In genomic region chr14:121612926-121613325, GRCm38 (mm10) we compare ENCODE assay signal across 21 mouse cellular contexts.
DNase-seq lines count a peak whose midpoint lies in the region; ATAC-seq and TF ChIP-seq lines count a peak whose summit lies in the region.
"Had no signal": no experiment of that assay in that cellular context is flagged by ENCODE, and none has a peak within 500 bp of the region (broad histone marks: within the 10 kb centered on the region; RNA-seq: fewer than 3 reads in every experiment).

No protein-coding gene starts in this region.

- H3K9me3 ChIP-seq in heart, embryonic 10.5 days, result no peaks in the 10 kb centered on the region
- H3K9me3 ChIP-seq in hindbrain, postnatal 0 days (ENCODE audit: low read length), result no peaks in the 10 kb centered on the region
- no peaks in the 10 kb centered on the region for H3K9me3 ChIP-seq in hindbrain, embryonic 12.5 days (replicated peaks)
- no peaks in the 10 kb centered on the region for H3K9me3 ChIP-seq in MEL (replicated peaks; ENCODE audit: insufficient read depth, low read length)
- H3K9me3 ChIP-seq: embryonic facial prominence, embryonic 12.5 days; embryonic facial prominence, embryonic 15.5 days; forebrain, embryonic 12.5 days had no signal

- no peak for TF ChIP-seq RAD21 in MEL (IDR thresholded peaks at IDR 0.05; ENCODE audit: low read depth, low read length)

- H3K4me3 ChIP-seq in heart, embryonic 10.5 days, result no peak overlapping the region
- H3K4me3 ChIP-seq in hindbrain, postnatal 0 days (ENCODE audit: low read length), result no peak overlapping the region
- no peak overlapping the region for H3K4me3 ChIP-seq in hindbrain, embryonic 12.5 days
- no peak overlapping the region for H3K4me3 ChIP-seq in MEL (ENCODE audit: control insufficient read depth in 1 of 2, insufficient read depth in 1 of 2, low read depth in 2 of 2, low read length in 2 of 2)
- H3K4me3 ChIP-seq: embryonic facial prominence, embryonic 12.5 days; embryonic facial prominence, embryonic 15.5 days; forebrain, embryonic 12.5 days; heart, adult 2 months had no signal

- no peak for TF ChIP-seq CTCF in hindbrain, postnatal 0 days (IDR thresholded peaks at IDR 0.05; ENCODE audit: low read depth)
- TF ChIP-seq CTCF in MEL (IDR thresholded peaks at IDR 0.05 in 2 of 3, conservative IDR thresholded peaks at IDR 0.05 in 1 of 3; ENCODE audit: control insufficient read depth in 1 of 3, insufficient read depth in 1 of 3, low read depth in 2 of 3, low read length in 3 of 3, poor library complexity in 1 of 3, severe bottlenecking in 1 of 3), result no peak

- no peaks in the 10 kb centered on the region for H3K79me2 ChIP-seq in MEL (ENCODE audit: control insufficient read depth, insufficient read depth, low read length, poor library complexity)

- H3K4me1 ChIP-seq in heart, embryonic 10.5 days, result peaks cover 19% of the 10 kb centered on the region
- H3K4me1 ChIP-seq in hindbrain, postnatal 0 days (ENCODE audit: insufficient read depth, low read length), result no peaks in the 10 kb centered on the region
- peaks cover 4% of the 10 kb centered on the region; the same call in 1 of the 2 replicates for H3K4me1 ChIP-seq in hindbrain, embryonic 12.5 days
- no peaks in the 10 kb centered on the region for H3K4me1 ChIP-seq in MEL (ENCODE audit: control insufficient read depth in 1 of 2, insufficient read depth in 2 of 2, low read length in 2 of 2)
- H3K4me1 ChIP-seq: embryonic facial prominence, embryonic 15.5 days had no signal

- no peak for TF ChIP-seq EP300 in MEL (IDR thresholded peaks at IDR 0.05; ENCODE audit: low read depth in 1 of 2, low read length in 2 of 2)

- WGBS in heart, embryonic 10.5 days, result 82% methylated on average over 4 of the region's 4 CpGs
- 89% methylated on average over 4 of the region's 4 CpGs for WGBS in hindbrain, postnatal 0 days
- 90% methylated on average over 4 of the region's 4 CpGs for WGBS in hindbrain, embryonic 12.5 days

- 0 out of 2 replicates have a peak, but pooled peaks cover 3% of the 10 kb centered on the region for H3K36me3 ChIP-seq in heart, embryonic 10.5 days
- H3K36me3 ChIP-seq in hindbrain, postnatal 0 days (ENCODE audit: insufficient read depth, low read length), result no peaks in the 10 kb centered on the region
- H3K36me3 ChIP-seq in hindbrain, embryonic 12.5 days, result no peaks in the 10 kb centered on the region
- no peaks in the 10 kb centered on the region for H3K36me3 ChIP-seq in MEL (ENCODE audit: control insufficient read depth in 1 of 2, insufficient read depth in 2 of 2, low read length in 2 of 2)
- H3K36me3 ChIP-seq: embryonic facial prominence, embryonic 12.5 days; embryonic facial prominence, embryonic 15.5 days; forebrain, embryonic 12.5 days had no signal

- peak; percentile 84 for DNase-seq in heart, adult 11 months
- no peak for DNase-seq in heart, embryonic 10.5 days (ENCODE audit: low spot score)
- no peak for DNase-seq in hindbrain, postnatal 0 days (ENCODE audit: low spot score)
- peak; percentile 51 for DNase-seq in A20 (ENCODE audit: low read depth, low spot score)
- peak; percentile 11 for DNase-seq in MEL (ENCODE audit: low read depth, low spot score)
- no peak for DNase-seq in left cerebral cortex, adult 11 months (ENCODE audit: low spot score)
- DNase-seq: adrenal gland, adult 2 months; adrenal gland, postnatal 14 days; cerebellum, adult 11 months; cerebellum, adult 2 months; cerebellum, adult 9-11 months; gastrocnemius, postnatal 25 days; heart, adult 2 months; kidney, adult 2 months had no signal

- no peak overlapping the region for H3K9ac ChIP-seq in hindbrain, postnatal 0 days (replicated peaks; ENCODE audit: low read length)
- H3K9ac ChIP-seq in hindbrain, embryonic 12.5 days, result no peak overlapping the region
- no peak overlapping the region for H3K9ac ChIP-seq in MEL (ENCODE audit: control insufficient read depth, low read depth, low read length, poor library complexity, severe bottlenecking)
- H3K9ac ChIP-seq: embryonic facial prominence, embryonic 12.5 days; embryonic facial prominence, embryonic 15.5 days; forebrain, embryonic 12.5 days had no signal

- TF ChIP-seq POLR2A in MEL (IDR thresholded peaks at IDR 0.05; ENCODE audit: control insufficient read depth in 1 of 2, insufficient read depth in 1 of 2, low read depth in 1 of 2, low read length in 2 of 2, poor library complexity in 1 of 2), result no peak

- 0 out of 2 replicates have a peak, but pooled peaks have one; percentile 28 for ATAC-seq in hindbrain, postnatal 0 days
- no peak for ATAC-seq in hindbrain, embryonic 12.5 days (ENCODE audit: low FRiP score)
- ATAC-seq: intestine, postnatal 0 days; Patski had no signal

- H3K27ac ChIP-seq in heart, embryonic 10.5 days, result no peak overlapping the region
- H3K27ac ChIP-seq in hindbrain, postnatal 0 days, result no peak overlapping the region
- no peak overlapping the region for H3K27ac ChIP-seq in hindbrain, embryonic 12.5 days
- H3K27ac ChIP-seq in MEL (ENCODE audit: control insufficient read depth, low read depth, low read length), result no peak overlapping the region
- H3K27ac ChIP-seq: embryonic facial prominence, embryonic 12.5 days; embryonic facial prominence, embryonic 15.5 days; forebrain, embryonic 12.5 days; heart, adult 2 months had no signal

- H3K4me2 ChIP-seq in hindbrain, postnatal 0 days (ENCODE audit: low read depth, low read length), result no peak overlapping the region
- no peak overlapping the region for H3K4me2 ChIP-seq in hindbrain, embryonic 12.5 days (replicated peaks)
- H3K4me2 ChIP-seq: embryonic facial prominence, embryonic 12.5 days; embryonic facial prominence, embryonic 15.5 days; forebrain, embryonic 12.5 days; heart, embryonic 11.5 days had no signal

- no peaks in the 10 kb centered on the region for H3K27me3 ChIP-seq in heart, embryonic 10.5 days (ENCODE audit: insufficient read depth, poor library complexity, severe bottlenecking)
- H3K27me3 ChIP-seq in hindbrain, postnatal 0 days (ENCODE audit: insufficient read depth, low read length), result no peaks in the 10 kb centered on the region
- H3K27me3 ChIP-seq in hindbrain, embryonic 12.5 days, result no peaks in the 10 kb centered on the region
- H3K27me3 ChIP-seq in MEL (ENCODE audit: control insufficient read depth in 1 of 2, insufficient read depth in 2 of 2, low read length in 2 of 2), result no peaks in the 10 kb centered on the region
- H3K27me3 ChIP-seq: embryonic facial prominence, embryonic 12.5 days; embryonic facial prominence, embryonic 15.5 days; forebrain, embryonic 12.5 days; Patski had no signal

TF ChIP-seq in MEL, 35 proteins besides CTCF, POLR2A, EP300 and RAD21:
- no peak for TF ChIP-seq MAFK (IDR thresholded peaks at IDR 0.05; ENCODE audit: borderline replicate concordance, low read depth, low read length)
- TF ChIP-seq MAX (IDR thresholded peaks at IDR 0.05; ENCODE audit: low read length), result no peak
- no peak for TF ChIP-seq ZC3H11A (IDR thresholded peaks at IDR 0.05; ENCODE audit: low read depth, low read length)
- no peak for TF ChIP-seq RCOR1 (IDR thresholded peaks at IDR 0.05; ENCODE audit: low read depth, low read length)
- no peak for TF ChIP-seq ETS1 (IDR thresholded peaks at IDR 0.05; ENCODE audit: low read depth, low read length)
- TF ChIP-seq MXI1 (IDR thresholded peaks at IDR 0.05; ENCODE audit: low read depth, low read length), result no peak
- no peak for TF ChIP-seq SMC3 (IDR thresholded peaks at IDR 0.05; ENCODE audit: low read depth, low read length)
- TF ChIP-seq TAL1 (IDR thresholded peaks at IDR 0.05; ENCODE audit: low read length), result no peak
- no peak for TF ChIP-seq ZKSCAN1 (IDR thresholded peaks at IDR 0.05; ENCODE audit: low read depth, low read length)
- no peak for TF ChIP-seq ZMIZ1 (IDR thresholded peaks at IDR 0.05; ENCODE audit: low read depth, low read length)
- no peak for TF ChIP-seq NRF1 (IDR thresholded peaks at IDR 0.05; ENCODE audit: insufficient read depth, low read depth, low read length, poor library complexity, severe bottlenecking)
- TF ChIP-seq GATA1 (IDR thresholded peaks at IDR 0.05; ENCODE audit: low read depth, low read length), result no peak
- TF ChIP-seq POLR2AphosphoS2 (IDR thresholded peaks at IDR 0.05; ENCODE audit: low read length), result no peak
- no peak for TF ChIP-seq MEF2A (IDR thresholded peaks at IDR 0.05; ENCODE audit: extremely low read depth, insufficient replicate concordance, low read depth, low read length, poor library complexity, severe bottlenecking)
- no peak for TF ChIP-seq KAT2A (conservative IDR thresholded peaks at IDR 0.05; ENCODE audit: low read depth, low read length)
- TF ChIP-seq NELFE (IDR thresholded peaks at IDR 0.05; ENCODE audit: low read depth, low read length), result no peak
- TF ChIP-seq JUND (IDR thresholded peaks at IDR 0.05; ENCODE audit: low read depth, low read length), result no peak
- no peak for TF ChIP-seq ELF1 (IDR thresholded peaks at IDR 0.05; ENCODE audit: low read depth, low read length)
- no peak for TF ChIP-seq TBP (IDR thresholded peaks at IDR 0.05; ENCODE audit: low read depth, low read length)
- TF ChIP-seq MAZ (IDR thresholded peaks at IDR 0.05; ENCODE audit: low read depth, low read length), result no peak

Comparison
In these comparisons a context has a peak if more than half of its experiments do, and no peak if none do; other contexts are left out.
1. DNase-seq: peak in heart, adult 11 months (single experiment), A20 (single experiment) and MEL (single experiment); none in heart, embryonic 10.5 days (single experiment), hindbrain, postnatal 0 days (single experiment) and left cerebral cortex, adult 11 months (single experiment).